Mouse (Mus musculus) cortical plate, adult 2 months (tissue): ENCODE measurements around the gene Cx3cr1.

Experiments
- CTCF ChIP-seq: fragments of 200-500 bp; IDR thresholded peaks from 2 replicates; pipeline ENCODE4 v1.5.1; 2011; ENCODE audit warnings: mild to moderate bottlenecking, control low read depth, low read length; ENCODE audit not compliant: insufficient read depth; ENCODE audit errors: extremely low read depth
- POLR2A ChIP-seq: fragments of 200-500 bp; IDR thresholded peaks from 2 replicates; pipeline ENCODE4 v1.6.1; 2011; ENCODE audit warnings: mild to moderate bottlenecking, low read length, control low read depth; ENCODE audit not compliant: insufficient read depth; ENCODE audit errors: extremely low read depth

DNA sequence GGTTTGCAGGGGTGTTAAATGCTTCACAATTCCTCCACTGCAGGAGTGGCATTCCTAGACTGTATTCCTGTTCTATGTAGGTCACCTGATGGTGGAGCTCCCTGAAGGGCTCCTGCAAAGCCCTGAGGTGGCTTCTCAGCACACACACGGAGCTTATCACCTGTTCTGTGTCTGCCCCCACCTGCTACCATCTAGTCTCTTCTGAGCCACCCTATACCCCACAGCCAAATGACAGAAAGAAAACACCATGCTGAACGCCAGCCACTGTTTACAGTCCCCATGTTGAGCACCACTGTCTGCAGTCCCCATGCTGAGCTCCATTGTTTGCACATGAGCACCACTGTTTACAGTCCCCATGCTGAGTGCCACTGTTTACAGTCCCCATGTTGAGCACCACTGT, 89.9 kb downstream of the Cx3cr1 start:
- no peak for TF ChIP-seq CTCF
- no peak for TF ChIP-seq POLR2A
